ENCODE assay signal across 23 mouse cellular contexts in the genomic region with DNA sequence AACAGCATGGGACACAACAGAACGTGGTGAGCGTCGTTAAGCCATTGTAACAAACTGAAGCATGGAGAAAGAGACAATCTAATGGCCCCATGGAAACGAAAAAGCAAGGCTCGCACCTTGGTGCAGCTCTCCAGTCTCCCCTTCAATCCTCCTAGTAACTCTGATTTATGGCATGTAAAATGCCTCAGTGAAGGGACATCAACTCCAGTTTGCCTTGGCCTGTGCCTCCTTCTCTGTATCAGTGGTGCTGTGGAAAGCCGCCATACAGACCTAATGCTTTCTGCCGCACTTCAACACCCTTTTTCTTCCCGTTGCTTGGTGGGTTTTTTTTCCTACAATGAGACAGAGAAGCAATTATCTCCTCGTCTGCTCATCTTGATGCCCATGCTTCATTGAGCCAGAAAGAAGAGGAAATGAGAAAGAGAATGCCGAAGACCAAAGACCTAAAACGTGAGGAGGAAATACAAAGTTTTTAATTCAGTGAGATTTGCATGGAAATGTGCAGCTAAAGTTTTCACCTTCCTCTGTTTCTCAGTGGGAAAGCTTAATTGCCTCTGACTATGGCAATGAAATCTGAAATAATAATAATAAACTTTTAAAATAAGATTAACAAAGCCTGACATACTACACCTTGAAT.
DNase-seq lines count a peak whose midpoint lies in the region; ATAC-seq and TF ChIP-seq lines count a peak whose summit lies in the region.
"Had no signal": no experiment of that assay in that cellular context is flagged by ENCODE, and none has a peak within 500 bp of the region (broad histone marks: within the 10 kb centered on the region; RNA-seq: fewer than 3 reads in every experiment).

No protein-coding gene starts in this region.

- peak; percentile 6 for DNase-seq in hindbrain, postnatal 0 days (ENCODE audit: low spot score)
- no peak for DNase-seq in kidney, postnatal 10 days
- no peak for DNase-seq in neural tube, embryonic 10.5 days (ENCODE audit: extremely low spot score, low spot score)
- no peak for DNase-seq in heart, adult 11 months
- DNase-seq: adrenal gland, adult 2 months; cerebellum, adult 11 months; cerebellum, adult 2 months; cerebellum, adult 9-11 months; cerebellum, postnatal 25 days; forebrain, postnatal 0 days; gastrocnemius, postnatal 25 days; heart, adult 2 months; heart, postnatal 14 days; heart, postnatal 4 days had no signal

- no peak overlapping the region for H3K27ac ChIP-seq in hindbrain, postnatal 0 days
- H3K27ac ChIP-seq in hindbrain, embryonic 12.5 days = no peak overlapping the region
- H3K27ac ChIP-seq in kidney, embryonic 16.5 days (ENCODE audit: low read length) = no peak overlapping the region
- 0 out of 2 replicates have a peak overlapping the region, but pooled peaks have one; percentile 24 for H3K27ac ChIP-seq in neural tube, embryonic 13.5 days (replicated peaks)
- H3K27ac ChIP-seq: embryonic facial prominence, embryonic 12.5 days; embryonic facial prominence, embryonic 15.5 days; heart, adult 2 months; heart, embryonic 10.5 days; heart, embryonic 13.5 days; hindbrain, embryonic 15.5 days had no signal

- H3K36me3 ChIP-seq in hindbrain, postnatal 0 days (ENCODE audit: insufficient read depth, low read length) = no peaks in the 10 kb centered on the region
- no peaks in the 10 kb centered on the region for H3K36me3 ChIP-seq in hindbrain, embryonic 12.5 days
- no peaks in the 10 kb centered on the region for H3K36me3 ChIP-seq in kidney, embryonic 16.5 days (ENCODE audit: insufficient read depth, low read length)
- H3K36me3 ChIP-seq in neural tube, embryonic 13.5 days = no peaks in the 10 kb centered on the region
- H3K36me3 ChIP-seq: embryonic facial prominence, embryonic 12.5 days; embryonic facial prominence, embryonic 15.5 days; heart, embryonic 10.5 days; heart, embryonic 13.5 days; hindbrain, embryonic 15.5 days had no signal

- no peak for TF ChIP-seq CTCF in hindbrain, postnatal 0 days (IDR thresholded peaks at IDR 0.05; ENCODE audit: low read depth)

- H3K4me1 ChIP-seq in hindbrain, postnatal 0 days (ENCODE audit: insufficient read depth, low read length) = no peaks in the 10 kb centered on the region
- H3K4me1 ChIP-seq in hindbrain, embryonic 12.5 days = no peaks in the 10 kb centered on the region
- H3K4me1 ChIP-seq in kidney, embryonic 16.5 days (ENCODE audit: insufficient read depth, low read length) = no peaks in the 10 kb centered on the region
- no peaks in the 10 kb centered on the region for H3K4me1 ChIP-seq in neural tube, embryonic 13.5 days (replicated peaks)
- H3K4me1 ChIP-seq: embryonic facial prominence, embryonic 12.5 days; embryonic facial prominence, embryonic 15.5 days; heart, embryonic 10.5 days; heart, embryonic 13.5 days; hindbrain, embryonic 15.5 days had no signal

- ATAC-seq in hindbrain, postnatal 0 days = no peak
- no peak for ATAC-seq in hindbrain, embryonic 12.5 days (ENCODE audit: low FRiP score)
- ATAC-seq in kidney, embryonic 16.5 days (ENCODE audit: low FRiP score, low TSS enrichment) = peak; percentile 75; the same call in 1 of the 2 replicates
- 0 out of 2 replicates have a peak, but pooled peaks have one; percentile 8 for ATAC-seq in neural tube, embryonic 13.5 days (ENCODE audit: low read depth)
- ATAC-seq: forebrain, embryonic 14.5 days; forebrain, postnatal 0 days had no signal

- H3K9ac ChIP-seq in hindbrain, postnatal 0 days (replicated peaks; ENCODE audit: low read length) = no peak overlapping the region
- H3K9ac ChIP-seq in hindbrain, embryonic 12.5 days = no peak overlapping the region
- no peak overlapping the region for H3K9ac ChIP-seq in kidney, embryonic 16.5 days (replicated peaks; ENCODE audit: low read length)
- no peak overlapping the region for H3K9ac ChIP-seq in neural tube, embryonic 13.5 days
- H3K9ac ChIP-seq: embryonic facial prominence, embryonic 12.5 days; embryonic facial prominence, embryonic 15.5 days; forebrain, postnatal 0 days; heart, embryonic 13.5 days; hindbrain, embryonic 15.5 days had no signal

- H3K4me3 ChIP-seq in hindbrain, postnatal 0 days (ENCODE audit: low read length) = no peak overlapping the region
- H3K4me3 ChIP-seq in hindbrain, embryonic 12.5 days = no peak overlapping the region
- no peak overlapping the region for H3K4me3 ChIP-seq in kidney, embryonic 16.5 days (ENCODE audit: low read length)
- no peak overlapping the region for H3K4me3 ChIP-seq in neural tube, embryonic 13.5 days
- H3K4me3 ChIP-seq: embryonic facial prominence, embryonic 12.5 days; embryonic facial prominence, embryonic 15.5 days; heart, adult 2 months; heart, embryonic 10.5 days; heart, embryonic 13.5 days; hindbrain, embryonic 15.5 days had no signal

- H3K9me3 ChIP-seq in hindbrain, postnatal 0 days (ENCODE audit: low read length) = no peaks in the 10 kb centered on the region
- H3K9me3 ChIP-seq in hindbrain, embryonic 12.5 days (replicated peaks) = no peaks in the 10 kb centered on the region
- H3K9me3 ChIP-seq in kidney, embryonic 16.5 days (ENCODE audit: low read length) = no peaks in the 10 kb centered on the region
- no peaks in the 10 kb centered on the region for H3K9me3 ChIP-seq in neural tube, embryonic 13.5 days
- H3K9me3 ChIP-seq: embryonic facial prominence, embryonic 12.5 days; embryonic facial prominence, embryonic 15.5 days; heart, embryonic 10.5 days; heart, embryonic 13.5 days; hindbrain, embryonic 15.5 days had no signal

- H3K27me3 ChIP-seq in hindbrain, postnatal 0 days (ENCODE audit: insufficient read depth, low read length) = no peaks in the 10 kb centered on the region
- H3K27me3 ChIP-seq in hindbrain, embryonic 12.5 days = no peaks in the 10 kb centered on the region
- H3K27me3 ChIP-seq in kidney, embryonic 16.5 days (ENCODE audit: insufficient read depth, low read length) = no peaks in the 10 kb centered on the region
- no peaks in the 10 kb centered on the region for H3K27me3 ChIP-seq in neural tube, embryonic 13.5 days
- H3K27me3 ChIP-seq: embryonic facial prominence, embryonic 12.5 days; embryonic facial prominence, embryonic 15.5 days; heart, embryonic 13.5 days; hindbrain, embryonic 15.5 days had no signal

- WGBS in hindbrain, postnatal 0 days = 61% methylated on average over 11 of the region's 11 CpGs
- WGBS in hindbrain, embryonic 12.5 days = 70% methylated on average over 11 of the region's 11 CpGs
- 39% methylated on average over 11 of the region's 11 CpGs for WGBS in kidney, embryonic 16.5 days
- 32% methylated on average over 11 of the region's 11 CpGs for WGBS in neural tube, embryonic 13.5 days

- no peak overlapping the region for H3K4me2 ChIP-seq in hindbrain, postnatal 0 days (ENCODE audit: low read depth, low read length)
- no peak overlapping the region for H3K4me2 ChIP-seq in hindbrain, embryonic 12.5 days (replicated peaks)
- no peak overlapping the region for H3K4me2 ChIP-seq in kidney, embryonic 16.5 days (replicated peaks; ENCODE audit: low read depth, low read length)
- H3K4me2 ChIP-seq in neural tube, embryonic 13.5 days = no peak overlapping the region
- H3K4me2 ChIP-seq: embryonic facial prominence, embryonic 12.5 days; embryonic facial prominence, embryonic 15.5 days; heart, embryonic 13.5 days; hindbrain, embryonic 15.5 days had no signal

Comparison
In these comparisons a context has a peak if more than half of its experiments do, and no peak if none do; other contexts are left out.
1. ATAC-seq: peak in kidney, embryonic 16.5 days (single experiment) and neural tube, embryonic 13.5 days (single experiment); none in hindbrain, postnatal 0 days (single experiment) and hindbrain, embryonic 12.5 days (single experiment).